Mouse (Mus musculus) left cerebral cortex, postnatal 25 days (tissue): ENCODE measurements around the gene Trpm2. TPM values are rescaled to one million over a fixed set of nuclear protein-coding genes. Genes with fewer than 3 reads are reported as not detected.

Experiments
- DNase-seq, 2 experiments: peaks; one replicate each; pipeline ENCODE4 v3.0.0; 2022; ENCODE audit warnings: low spot score in 2 of 2, mixed read lengths in 1 of 2
- intact Hi-C: fragments of 180-260 bp; cut with DNase I; formaldehyde crosslinking; loops from one replicate; pipeline ENCODE4 v1.15.1; 2025
- total RNA-seq, 2 experiments: library from RNA; stranded (reverse); gene quantifications; 2 replicates each; pipeline ENCODE4 v1.2.3; 2021

The Trpm2 gene
- total RNA-seq, 2 experiments from 2014 or later: 32.3 to 44.9 TPM

- intact Hi-C loops: no loop called here
- DNase-seq: peak; percentile 28 to 65
These were observed 49.4 kb downstream of the Trpm2 start for GRCm38 (mm10) chr10:77921009-77921408.

GRCm38 (mm10) chr10:77916636-77917335 is 53.6 kb downstream of the Trpm2 start:
- intact Hi-C loops: no loop called here
- peak in 1 of 2 experiments; percentile 20 for DNase-seq

- DNase-seq: no peak
- intact Hi-C loops: no loop called here
These were observed 57.1 kb downstream of the Trpm2 start for GRCm38 (mm10) chr10:77913292-77913691.

- no peak for DNase-seq
- intact Hi-C loops: no loop called here
These were observed 57.8 kb downstream of the Trpm2 start for GRCm38 (mm10) chr10:77912605-77913004.

GRCm38 (mm10) chr10:77902894-77903715 is 67.3 kb downstream of the Trpm2 start:
- intact Hi-C loops: no loop called here
- DNase-seq: peak; percentile 76 to 84

- intact Hi-C loops: no loop called here
These were observed 68.0 kb downstream of the Trpm2 start, which contains the start of gene Lrrc3 for GRCm38 (mm10) chr10:77902211-77902893. TSS of gene Lrrc3 (minus strand) at chr10:77902536.

GRCm38 (mm10) chr10:77901871-77902210 is 68.5 kb downstream of the Trpm2 start:
- DNase-seq: no peak
- intact Hi-C loops: no loop called here

More at GRCm38 (mm10) chr10:77902211-77902893, 68.0 kb downstream of the Trpm2 start, which contains the start of gene Lrrc3:
- peak; percentile 56 to 62 for DNase-seq

- no peak for DNase-seq
- intact Hi-C loops: no loop called here
These were observed 69.2 kb downstream of the Trpm2 start for GRCm38 (mm10) chr10:77900903-77901818.

GRCm38 (mm10) chr10:77900126-77900525 is 70.2 kb downstream of the Trpm2 start:
- intact Hi-C loops: no loop called here
- DNase-seq: no peak

- intact Hi-C loops: no loop called here
- DNase-seq: no peak
These were observed 74.8 kb downstream of the Trpm2 start for GRCm38 (mm10) chr10:77895562-77895961.

GRCm38 (mm10) chr10:77890987-77891565 is 79.3 kb downstream of the Trpm2 start:
- intact Hi-C loops: loop anchor here (5.0 kb wide), 1 partner anchor 324 kb away; no protein-coding TSS in a partner anchor
- DNase-seq: no peak

- DNase-seq: no peak
- intact Hi-C loops: no loop called here
These were observed 84.2 kb downstream of the Trpm2 start for GRCm38 (mm10) chr10:77886007-77886747.

- intact Hi-C loops: no loop called here
- no peak for DNase-seq
These were observed 87.8 kb downstream of the Trpm2 start for GRCm38 (mm10) chr10:77882553-77882952.

- no peak for DNase-seq
- intact Hi-C loops: no loop called here
These were observed 90.1 kb downstream of the Trpm2 start for GRCm38 (mm10) chr10:77880305-77880704.

GRCm38 (mm10) chr10:77878985-77879384 is 91.4 kb downstream of the Trpm2 start:
- intact Hi-C loops: loop anchor here (2.0 to 5.0 kb wide), 3 partner anchors 152 to 362 kb away; partner anchors contain the start of genes Fam207a and Gm10100
- peak; percentile 42 to 55 for DNase-seq

- no peak for DNase-seq
- intact Hi-C loops: no loop called here
These were observed 100.7 kb downstream of the Trpm2 start for GRCm38 (mm10) chr10:77869651-77870050.

- intact Hi-C loops: no loop called here
- no peak for DNase-seq
These were observed 102.8 kb downstream of the Trpm2 start for GRCm38 (mm10) chr10:77867546-77867945.

- intact Hi-C loops: no loop called here
- no peak for DNase-seq
These were observed 105.6 kb downstream of the Trpm2 start for GRCm38 (mm10) chr10:77864762-77865143.
